Mouse (Mus musculus) spleen, adult 2 months (tissue): ENCODE results near the gene Sec22a.

Experiments
- CTCF ChIP-seq: fragments of 200-500 bp; IDR thresholded peaks from 2 replicates; pipeline ENCODE4 v1.5.1; 2011; ENCODE audit warnings: mild to moderate bottlenecking, inconsistent platforms; ENCODE audit not compliant: insufficient read depth, insufficient read length, insufficient replicate concordance; ENCODE audit errors: extremely low read depth
- POLR2A ChIP-seq: fragments of 200-500 bp; IDR thresholded peaks from 2 replicates; pipeline ENCODE4 v1.6.1; 2011; ENCODE audit warnings: low read depth, low read length, inconsistent platforms

DNA sequence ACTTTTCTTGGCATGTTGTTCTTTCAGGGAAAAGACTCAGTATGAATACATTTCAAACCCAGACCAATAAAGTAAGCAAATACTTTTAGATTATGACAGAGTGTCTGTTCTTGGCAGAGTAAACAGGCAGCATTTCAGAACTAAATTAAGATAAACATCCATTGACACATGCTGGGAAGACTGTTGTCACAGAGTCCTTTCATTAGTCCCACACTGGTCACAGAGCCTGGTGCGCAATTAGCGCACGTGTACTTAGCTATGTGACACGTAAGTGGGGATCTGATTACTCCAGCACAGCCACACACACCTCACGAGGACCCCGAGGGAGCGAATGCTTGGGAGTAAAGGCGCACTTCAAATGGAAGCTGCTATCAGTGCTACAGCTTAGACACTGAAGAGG, 52.1 kb downstream of the Sec22a start:
- TF ChIP-seq CTCF (no peak), POLR2A (no peak)
